25 mouse cellular contexts compared by ENCODE assay signal in the genomic region with DNA sequence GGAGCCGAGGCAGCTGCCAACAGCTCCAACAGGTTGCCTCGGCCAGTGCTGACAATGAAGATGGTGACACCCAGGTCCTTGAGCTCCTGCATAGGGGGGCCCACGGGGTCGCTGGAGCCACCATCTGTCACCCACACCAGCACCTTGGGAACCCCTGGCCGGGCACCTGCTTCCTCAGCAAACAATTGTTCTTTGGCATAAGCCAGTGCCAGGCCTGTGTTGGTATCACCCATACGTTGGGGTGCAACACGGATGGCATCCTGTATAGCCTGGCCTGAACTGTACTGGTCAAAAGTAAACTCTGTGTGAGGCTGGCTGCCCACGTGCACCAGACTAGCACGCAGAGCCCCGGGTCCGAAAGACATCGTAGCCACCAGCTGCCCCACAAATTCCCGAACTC. TPM values are rescaled to one million over a fixed set of nuclear protein-coding genes. Genes with fewer than 3 reads are reported as not detected.
DNase-seq lines count a peak whose midpoint lies in the region; ATAC-seq and TF ChIP-seq lines count a peak whose summit lies in the region.
"Had no signal": no experiment of that assay in that cellular context is flagged by ENCODE, and none has a peak within 500 bp of the region (broad histone marks: within the 10 kb centered on the region; RNA-seq: fewer than 3 reads in every experiment).

No protein-coding gene starts in this region.

- H3K36me3 ChIP-seq in forebrain, embryonic 14.5 days (ENCODE audit: control insufficient read depth, insufficient read depth, low read length): no peaks in the 10 kb centered on the region
- H3K36me3 ChIP-seq in forebrain, embryonic 15.5 days: no peaks in the 10 kb centered on the region
- no peaks in the 10 kb centered on the region for H3K36me3 ChIP-seq in midbrain, embryonic 15.5 days (replicated peaks)
- H3K36me3 ChIP-seq in midbrain, postnatal 0 days (ENCODE audit: insufficient read depth, low read length): no peaks in the 10 kb centered on the region
- H3K36me3 ChIP-seq in stomach, embryonic 16.5 days (ENCODE audit: control insufficient read depth, insufficient read depth, low read length): no peaks in the 10 kb centered on the region
- H3K36me3 ChIP-seq: embryonic facial prominence, embryonic 15.5 days; heart, embryonic 15.5 days; limb, embryonic 12.5 days had no signal

- no peak for ATAC-seq in forebrain, embryonic 14.5 days
- ATAC-seq in forebrain, embryonic 15.5 days (replicated peaks): no peak
- ATAC-seq in midbrain, embryonic 15.5 days (replicated peaks): no peak
- ATAC-seq in midbrain, postnatal 0 days (ENCODE audit: low FRiP score): no peak
- no peak for ATAC-seq in stomach, embryonic 16.5 days (ENCODE audit: insufficient read depth, low FRiP score)
- ATAC-seq: activated CD4-positive, CD25-positive, alpha-beta regulatory T cell, adult 4 months; forebrain, embryonic 13.5 days; Patski had no signal

- peaks cover 4% of the 10 kb centered on the region; the same call in 1 of the 2 replicates for H3K27me3 ChIP-seq in forebrain, embryonic 14.5 days (replicated peaks; ENCODE audit: control insufficient read depth, insufficient read depth, low read length)
- 0 out of 2 replicates have a peak, but pooled peaks cover 8% of the 10 kb centered on the region for H3K27me3 ChIP-seq in forebrain, embryonic 15.5 days
- peaks cover 20% of the 10 kb centered on the region for H3K27me3 ChIP-seq in midbrain, embryonic 15.5 days (replicated peaks)
- H3K27me3 ChIP-seq in midbrain, postnatal 0 days (ENCODE audit: insufficient read depth, low read length): no peaks in the 10 kb centered on the region
- no peaks in the 10 kb centered on the region for H3K27me3 ChIP-seq in stomach, embryonic 16.5 days (ENCODE audit: control insufficient read depth, insufficient read depth, low read length)
- H3K27me3 ChIP-seq: Patski had no signal

- WGBS in forebrain, embryonic 14.5 days: 85% methylated on average over 13 of the region's 13 CpGs
- 86% methylated on average over 13 of the region's 13 CpGs for WGBS in forebrain, embryonic 15.5 days
- WGBS in midbrain, embryonic 15.5 days: 86% methylated on average over 13 of the region's 13 CpGs
- 85% methylated on average over 13 of the region's 13 CpGs for WGBS in midbrain, postnatal 0 days
- 84% methylated on average over 13 of the region's 13 CpGs for WGBS in stomach, embryonic 16.5 days

- H3K4me1 ChIP-seq in forebrain, embryonic 14.5 days (ENCODE audit: control insufficient read depth, insufficient read depth, low read length): peaks cover 7% of the 10 kb centered on the region
- peaks cover 36% of the 10 kb centered on the region for H3K4me1 ChIP-seq in forebrain, embryonic 15.5 days
- H3K4me1 ChIP-seq in midbrain, embryonic 15.5 days: peaks cover 37% of the 10 kb centered on the region
- peaks cover 4% of the 10 kb centered on the region; the same call in 1 of the 2 replicates for H3K4me1 ChIP-seq in midbrain, postnatal 0 days (ENCODE audit: insufficient read depth, low read length)
- peaks cover 32% of the 10 kb centered on the region for H3K4me1 ChIP-seq in stomach, embryonic 16.5 days (ENCODE audit: control insufficient read depth, insufficient read depth, low read length)

- H3K4me2 ChIP-seq in forebrain, embryonic 14.5 days (ENCODE audit: low read length): peak overlapping the region; percentile 3; the same call in 1 of the 2 replicates
- H3K4me2 ChIP-seq in forebrain, embryonic 15.5 days (replicated peaks): no peak overlapping the region
- peak overlapping the region; percentile 80; the same call in 1 of the 2 replicates for H3K4me2 ChIP-seq in midbrain, embryonic 15.5 days
- no peak overlapping the region for H3K4me2 ChIP-seq in midbrain, postnatal 0 days (ENCODE audit: low read depth, low read length, poor library complexity, severe bottlenecking)
- peak overlapping the region; percentile 92; the same call in 1 of the 2 replicates for H3K4me2 ChIP-seq in stomach, embryonic 16.5 days (ENCODE audit: low read depth, low read length)
- H3K4me2 ChIP-seq: forebrain, embryonic 13.5 days had no signal

- TF ChIP-seq CTCF in midbrain, postnatal 0 days (IDR thresholded peaks at IDR 0.05): no peak

- no peak overlapping the region for H3K4me3 ChIP-seq in forebrain, embryonic 14.5 days (ENCODE audit: low read depth, low read length)
- H3K4me3 ChIP-seq in forebrain, embryonic 15.5 days: no peak overlapping the region
- 0 out of 2 replicates have a peak overlapping the region, but pooled peaks have one; percentile 8 for H3K4me3 ChIP-seq in midbrain, embryonic 15.5 days
- no peak overlapping the region for H3K4me3 ChIP-seq in midbrain, postnatal 0 days (ENCODE audit: low read depth, low read length)
- 0 out of 2 replicates have a peak overlapping the region, but pooled peaks have one; percentile 58 for H3K4me3 ChIP-seq in stomach, embryonic 16.5 days (replicated peaks; ENCODE audit: low read length)
- H3K4me3 ChIP-seq: forebrain, embryonic 13.5 days; limb, embryonic 12.5 days; myocyte had no signal

- no peak overlapping the region for H3K27ac ChIP-seq in forebrain, embryonic 14.5 days (ENCODE audit: low read depth, low read length)
- no peak overlapping the region for H3K27ac ChIP-seq in forebrain, embryonic 15.5 days (replicated peaks)
- H3K27ac ChIP-seq in midbrain, embryonic 15.5 days: no peak overlapping the region
- no peak overlapping the region for H3K27ac ChIP-seq in midbrain, postnatal 0 days (ENCODE audit: low read depth, low read length)
- H3K27ac ChIP-seq in stomach, embryonic 16.5 days (ENCODE audit: low read length): no peak overlapping the region
- H3K27ac ChIP-seq: embryonic facial prominence, embryonic 15.5 days; forebrain, embryonic 13.5 days; heart, adult 2 months; heart, embryonic 15.5 days; limb, embryonic 12.5 days; liver, embryonic 14.5 days had no signal

- H3K9me3 ChIP-seq in forebrain, embryonic 14.5 days (replicated peaks; ENCODE audit: control insufficient read depth, low read length): no peaks in the 10 kb centered on the region
- no peaks in the 10 kb centered on the region for H3K9me3 ChIP-seq in forebrain, embryonic 15.5 days
- H3K9me3 ChIP-seq in midbrain, embryonic 15.5 days: no peaks in the 10 kb centered on the region
- H3K9me3 ChIP-seq in midbrain, postnatal 0 days (ENCODE audit: low read length): no peaks in the 10 kb centered on the region
- H3K9me3 ChIP-seq in stomach, embryonic 16.5 days (replicated peaks; ENCODE audit: control insufficient read depth, low read length): no peaks in the 10 kb centered on the region
- H3K9me3 ChIP-seq: embryonic facial prominence, embryonic 15.5 days; forebrain, embryonic 13.5 days; heart, embryonic 15.5 days; limb, embryonic 12.5 days had no signal

- no peak for DNase-seq in forebrain, embryonic 14.5 days (ENCODE audit: low spot score)
- peak; percentile 21 for DNase-seq in kidney, adult 11 months
- DNase-seq in kidney, adult 8-10 months: no peak
- no peak for DNase-seq in midbrain, postnatal 0 days (ENCODE audit: low spot score)
- no peak for DNase-seq in gastrocnemius, postnatal 25 days
- DNase-seq: adrenal gland, postnatal 14 days; B cell, adult 2 months; embryo, embryonic 11 days; right cerebral cortex, postnatal 14 days; thymus, postnatal 36 days had no signal

- H3K9ac ChIP-seq in forebrain, embryonic 14.5 days (ENCODE audit: low read length): no peak overlapping the region
- no peak overlapping the region for H3K9ac ChIP-seq in forebrain, embryonic 15.5 days (replicated peaks)
- H3K9ac ChIP-seq in midbrain, embryonic 15.5 days: no peak overlapping the region
- H3K9ac ChIP-seq in midbrain, postnatal 0 days (replicated peaks; ENCODE audit: low read length, poor library complexity, severe bottlenecking): no peak overlapping the region
- H3K9ac ChIP-seq in stomach, embryonic 16.5 days (ENCODE audit: low read length): 0 out of 2 replicates have a peak overlapping the region, but pooled peaks have one; percentile 74
- H3K9ac ChIP-seq: embryonic facial prominence, embryonic 15.5 days; heart, embryonic 15.5 days; limb, embryonic 12.5 days; liver, embryonic 14.5 days had no signal

RNA-seq across cellular contexts. Expression of a gene that starts 1.7 kb away (rescaled TPM):
- polyA plus RNA-seq in forebrain, embryonic 14.5 days (2014; fragmentation: Nextera tagmentation; extraction: Ambion mirVana): 21.8 and 24.6 TPM in 2 replicates
- 21.8 and 22.6 TPM in 2 replicates for polyA plus RNA-seq in forebrain, embryonic 15.5 days (2015; fragmentation: Nextera tagmentation; extraction: Ambion mirVana)
- polyA plus RNA-seq in midbrain, embryonic 15.5 days (2015; fragmentation: Nextera tagmentation; extraction: Ambion mirVana): 31.5 and 33.5 TPM in 2 replicates
- 42.1 and 42.5 TPM in 2 replicates for total RNA-seq in midbrain, postnatal 0 days (2014; rRNA removed)
- 25.5 and 28.7 TPM in 2 replicates for polyA plus RNA-seq in midbrain, postnatal 0 days (2015; fragmentation: Nextera tagmentation; extraction: Ambion mirVana)
- polyA plus RNA-seq in stomach, embryonic 16.5 days (2015; fragmentation: Nextera tagmentation; extraction: Ambion mirVana): 34.0 and 34.4 TPM in 2 replicates
- total RNA-seq in gastrocnemius, postnatal 25 days (2021): 1 to 10 TPM; 5.0 to 5.4 TPM

RNA-seq across cellular contexts. Expression of a gene that starts 11.9 kb away (rescaled TPM):
- polyA plus RNA-seq in forebrain, embryonic 14.5 days (2014; fragmentation: Nextera tagmentation; extraction: Ambion mirVana): 62.0 and 70.0 TPM in 2 replicates
- 91.0 TPM in 2 replicates for polyA plus RNA-seq in forebrain, embryonic 15.5 days (2015; fragmentation: Nextera tagmentation; extraction: Ambion mirVana)
- 93.4 and 99.2 TPM in 2 replicates for polyA plus RNA-seq in midbrain, embryonic 15.5 days (2015; fragmentation: Nextera tagmentation; extraction: Ambion mirVana)
- total RNA-seq in midbrain, postnatal 0 days (2014; rRNA removed): 52.6 and 69.1 TPM in 2 replicates
- 65.9 and 69.9 TPM in 2 replicates for polyA plus RNA-seq in midbrain, postnatal 0 days (2015; fragmentation: Nextera tagmentation; extraction: Ambion mirVana)
- 99.0 and 101 TPM in 2 replicates for polyA plus RNA-seq in stomach, embryonic 16.5 days (2015; fragmentation: Nextera tagmentation; extraction: Ambion mirVana)
- 10 to 100 TPM; 26.3 to 31.4 TPM for total RNA-seq in gastrocnemius, postnatal 25 days (2021)

RNA-seq across cellular contexts. Expression of a gene that starts 12.9 kb away (rescaled TPM):
- 0.12 and 0.25 TPM in 2 replicates for polyA plus RNA-seq in forebrain, embryonic 14.5 days (2014; fragmentation: Nextera tagmentation; extraction: Ambion mirVana)
- polyA plus RNA-seq in forebrain, embryonic 15.5 days (2015; fragmentation: Nextera tagmentation; extraction: Ambion mirVana): 0.29 and 0.60 TPM in 2 replicates
- polyA plus RNA-seq in midbrain, embryonic 15.5 days (2015; fragmentation: Nextera tagmentation; extraction: Ambion mirVana): 0.93 and 1.2 TPM in 2 replicates
- total RNA-seq in midbrain, postnatal 0 days (2014; rRNA removed): 0.66 and 1.6 TPM in 2 replicates
- 0.56 and 0.65 TPM in 2 replicates for polyA plus RNA-seq in midbrain, postnatal 0 days (2015; fragmentation: Nextera tagmentation; extraction: Ambion mirVana)
- 0.35 and 0.43 TPM in 2 replicates for polyA plus RNA-seq in stomach, embryonic 16.5 days (2015; fragmentation: Nextera tagmentation; extraction: Ambion mirVana)
- total RNA-seq in gastrocnemius, postnatal 25 days (2021): under 1 TPM; 0.88 to 0.92 TPM
- total RNA-seq: megakaryocyte progenitor cell, adult 5-6 weeks had no signal

RNA-seq across cellular contexts. Expression of a gene that starts 17.5 kb away (rescaled TPM):
- polyA plus RNA-seq in forebrain, embryonic 14.5 days (2014; fragmentation: Nextera tagmentation; extraction: Ambion mirVana): not detected in 2 replicates
- polyA plus RNA-seq in forebrain, embryonic 15.5 days (2015; fragmentation: Nextera tagmentation; extraction: Ambion mirVana): not detected in 2 replicates
- not detected in 2 replicates for polyA plus RNA-seq in midbrain, embryonic 15.5 days (2015; fragmentation: Nextera tagmentation; extraction: Ambion mirVana)
- total RNA-seq in midbrain, postnatal 0 days (2014; rRNA removed): not detected in 2 replicates
- not detected in 2 replicates for polyA plus RNA-seq in midbrain, postnatal 0 days (2015; fragmentation: Nextera tagmentation; extraction: Ambion mirVana)
- polyA plus RNA-seq in stomach, embryonic 16.5 days (2015; fragmentation: Nextera tagmentation; extraction: Ambion mirVana): 0.31 and 0.35 TPM in 2 replicates
- total RNA-seq in gastrocnemius, postnatal 25 days (2021): not detected
- total RNA-seq: adrenal gland, postnatal 14 days; gastrocnemius, adult 18-20 months; heart, adult 2 months; layer of hippocampus, adult 18-20 months; megakaryocyte progenitor cell, adult 5-6 weeks had no signal
- polyA plus RNA-seq: activated CD4-positive, CD25-positive, alpha-beta regulatory T cell, adult 4 months; forebrain, embryonic 13.5 days; heart, embryonic 15.5 days; myocyte; Patski had no signal

RNA-seq across cellular contexts. Expression of a gene that starts 29.9 kb away (rescaled TPM):
- polyA plus RNA-seq in forebrain, embryonic 14.5 days (2014; fragmentation: Nextera tagmentation; extraction: Ambion mirVana): 274 and 313 TPM in 2 replicates
- 228 and 244 TPM in 2 replicates for polyA plus RNA-seq in forebrain, embryonic 15.5 days (2015; fragmentation: Nextera tagmentation; extraction: Ambion mirVana)
- polyA plus RNA-seq in midbrain, embryonic 15.5 days (2015; fragmentation: Nextera tagmentation; extraction: Ambion mirVana): 242 and 244 TPM in 2 replicates
- 111 and 123 TPM in 2 replicates for total RNA-seq in midbrain, postnatal 0 days (2014; rRNA removed)
- polyA plus RNA-seq in midbrain, postnatal 0 days (2015; fragmentation: Nextera tagmentation; extraction: Ambion mirVana): 279 and 316 TPM in 2 replicates
- polyA plus RNA-seq in stomach, embryonic 16.5 days (2015; fragmentation: Nextera tagmentation; extraction: Ambion mirVana): 191 and 199 TPM in 2 replicates
- 10 to 100 TPM; 45.1 to 47.7 TPM for total RNA-seq in gastrocnemius, postnatal 25 days (2021)

Comparison
In these comparisons a context has a peak if more than half of its experiments do, and no peak if none do; other contexts are left out.
1. H3K4me2 ChIP-seq: peak in forebrain, embryonic 14.5 days (single experiment), midbrain, embryonic 15.5 days (single experiment) and stomach, embryonic 16.5 days (single experiment); none in forebrain, embryonic 15.5 days (single experiment) and midbrain, postnatal 0 days (single experiment).
2. H3K4me3 ChIP-seq: peak in midbrain, embryonic 15.5 days (single experiment) and stomach, embryonic 16.5 days (single experiment); none in forebrain, embryonic 14.5 days (single experiment), forebrain, embryonic 15.5 days (single experiment) and midbrain, postnatal 0 days (single experiment).